Mouse (Mus musculus) Patski (cell line): ENCODE results near the gene Serp1. TPM values are rescaled to one million over a fixed set of nuclear protein-coding genes. Genes with fewer than 3 reads are reported as not detected.

Experiments used
- ATAC-seq: fragments of 100-300 bp; one replicate; pipeline ENCODE4 v1.8.0; 2021
- CTCF ChIA-PET: fragments of 350-600 bp; sonication (Branson Sonifier 250); formaldehyde crosslinking; loops from one replicate; lab custom pipeline; 2022; ENCODE audit warnings: inconsistent platforms; lab: Charles Lee
- POLR2A ChIA-PET: fragments of 350-600 bp; sonication (Branson Sonifier 250); formaldehyde crosslinking; loops from one replicate; lab custom pipeline; 2022; ENCODE audit warnings: antibody characterized with exemption, inconsistent platforms; lab: Charles Lee
- DNase-seq: peaks from one replicate; pipeline ENCODE4 v3.0.0-alpha.2; 2011; ENCODE audit warnings: low read depth, low spot score
- H3K27me3 ChIP-seq: fragments of 371-371 bp; one replicate; pipeline ENCODE4 v1.5.1; 2021
- CTCF ChIP-seq: fragments of 100-300 bp; IDR thresholded peaks from one replicate; pipeline ENCODE4 v1.5.1; 2021
- in situ Hi-C: fragments of 300-500 bp; cut with MboI; formaldehyde crosslinking; loops from 3 replicates; pipeline ENCODE4 v1.11.1; 2018; ENCODE audit warnings: low pct_unique_long_range_greater_than_20kb, mixed read lengths
- polyA plus RNA-seq: library from polyadenylated mRNA; unstranded; gene quantifications from one replicate; pipeline ENCODE4 v1.2.3, GENCODE M21; 2021

Serp1 gene
- polyA plus RNA-seq = 107 TPM

DNA sequence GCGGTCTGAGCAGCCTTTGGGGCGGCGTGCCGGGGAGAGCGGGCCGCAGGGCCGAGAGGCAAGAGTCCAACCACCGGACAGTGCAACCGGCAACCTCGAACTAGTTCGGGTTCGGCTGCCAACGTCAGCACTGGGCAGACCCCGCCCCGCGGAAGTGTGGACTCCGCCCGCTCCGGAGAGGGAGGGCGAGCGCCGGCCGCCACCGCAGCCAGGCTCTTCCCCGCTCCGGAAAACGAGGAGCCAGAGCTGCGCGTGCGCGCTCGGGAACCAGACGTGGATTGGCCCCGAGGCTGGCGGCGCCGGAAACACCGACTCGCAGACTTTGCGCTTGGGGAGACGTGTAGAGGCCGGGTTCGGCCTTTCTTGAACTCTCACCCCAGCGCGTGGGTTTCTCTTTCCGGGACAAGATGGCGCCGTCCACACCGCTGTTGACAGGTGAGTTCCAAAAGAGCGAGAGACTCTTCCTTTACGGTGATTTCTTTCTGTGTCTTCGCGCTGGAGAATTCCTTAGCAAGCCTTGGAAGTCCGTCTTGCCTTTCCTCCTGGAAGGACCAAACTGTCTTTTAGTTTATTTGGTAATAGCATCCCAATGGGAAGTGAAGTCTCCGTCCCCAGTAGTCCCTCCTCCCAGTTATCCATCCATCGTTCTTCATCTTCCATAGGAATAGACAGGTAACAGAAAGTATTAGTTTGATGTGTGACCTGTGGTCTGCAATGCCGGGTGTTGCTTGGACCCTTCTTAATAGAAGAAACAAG lies at the start of gene Serp1, which contains the start of gene Eif2a:
Serp1 (minus strand) TSS at position 241 of the 756 bp plus-strand sequence.
Eif2a (plus strand) TSS at position 170 of the 756 bp plus-strand sequence.
- CTCF ChIA-PET = no interaction called here
- POLR2A ChIA-PET = no interaction called here
- DNase-seq (peak; percentile 99), ATAC-seq (peak; percentile 98)
- no peaks in the 10 kb centered on the region for H3K27me3 ChIP-seq
- no peak for TF ChIP-seq CTCF
- in situ Hi-C loops = no loop called here

DNA sequence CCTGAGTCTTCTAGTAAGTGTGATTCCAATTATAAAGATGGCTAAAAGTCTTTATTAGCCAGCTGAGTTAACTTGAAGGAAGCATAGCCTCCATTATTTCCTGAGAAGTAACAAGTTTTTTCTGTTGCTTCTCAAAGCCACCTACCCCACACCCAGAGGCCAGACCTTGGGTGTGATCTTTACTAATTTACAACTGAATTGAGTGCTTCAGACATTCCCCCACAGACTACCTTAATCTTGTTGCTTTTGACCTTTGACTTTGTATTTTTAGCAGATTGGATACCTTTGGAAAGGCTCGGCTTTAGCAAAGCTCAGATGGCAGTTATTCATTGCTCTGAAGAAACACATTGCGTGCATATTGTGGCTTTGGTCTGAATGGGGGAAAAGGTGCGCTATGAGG lies 45.1 kb upstream of the Serp1 start:
- TF ChIP-seq CTCF = no peak
- no peak for ATAC-seq
- no peak for DNase-seq
- in situ Hi-C loops = no loop called here
- CTCF ChIA-PET = no interaction called here
- no peaks in the 10 kb centered on the region for H3K27me3 ChIP-seq
- POLR2A ChIA-PET = no interaction called here

DNA sequence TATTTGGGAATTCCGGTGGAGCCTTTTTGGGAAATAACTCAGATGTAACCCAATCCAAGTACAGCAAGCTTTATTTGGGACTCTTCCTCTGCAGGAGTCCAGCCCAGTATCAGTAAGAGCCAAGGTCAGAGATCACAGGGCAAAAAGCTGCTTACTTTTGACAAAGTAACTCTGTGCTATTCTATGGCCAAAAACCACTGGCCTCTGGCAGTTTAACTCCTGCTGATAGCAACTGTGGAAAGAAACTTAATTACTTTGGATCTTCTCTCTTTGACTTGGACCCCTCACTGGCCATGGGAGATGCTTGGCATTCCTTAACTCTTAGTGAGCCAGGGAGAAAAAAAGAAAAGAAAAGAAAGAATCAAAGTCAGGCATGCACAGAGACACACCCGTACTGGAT lies 35.7 kb upstream of the Serp1 start:
- no peak for DNase-seq
- ChIA-PET POLR2A (no interaction called here), CTCF (interaction anchor here (1.1 to 1.3 kb wide), 2 partner anchors 13 to 134 kb away, joined by 3 read pairs; no protein-coding TSS in a partner anchor)
- no peaks in the 10 kb centered on the region for H3K27me3 ChIP-seq
- in situ Hi-C loops = no loop called here
- no peak for TF ChIP-seq CTCF
- peak; percentile 91 for ATAC-seq

DNA sequence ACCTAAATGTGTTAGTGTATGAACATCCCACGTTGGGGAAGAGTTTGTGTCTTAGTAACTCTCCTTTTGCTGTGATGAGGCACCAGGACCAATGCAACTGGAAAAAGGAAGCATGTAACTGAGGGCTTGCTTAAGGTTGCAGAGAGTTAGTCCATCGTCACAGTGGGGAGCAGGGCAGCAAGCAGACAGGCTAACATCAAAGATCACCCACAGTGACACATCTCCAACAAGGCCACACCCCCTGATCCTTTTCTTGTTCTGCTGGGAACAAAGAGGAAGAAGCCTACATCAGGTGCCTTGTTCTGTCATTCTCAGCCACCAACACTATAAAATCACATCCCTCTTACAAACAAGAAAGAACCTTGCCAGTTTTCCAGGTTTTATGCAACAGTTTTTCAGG lies 34.2 kb upstream of the Serp1 start:
- ATAC-seq = no peak
- CTCF ChIA-PET = no interaction called here
- TF ChIP-seq CTCF = no peak
- in situ Hi-C loops = no loop called here
- POLR2A ChIA-PET = no interaction called here
- no peaks in the 10 kb centered on the region for H3K27me3 ChIP-seq
- no peak for DNase-seq

DNA sequence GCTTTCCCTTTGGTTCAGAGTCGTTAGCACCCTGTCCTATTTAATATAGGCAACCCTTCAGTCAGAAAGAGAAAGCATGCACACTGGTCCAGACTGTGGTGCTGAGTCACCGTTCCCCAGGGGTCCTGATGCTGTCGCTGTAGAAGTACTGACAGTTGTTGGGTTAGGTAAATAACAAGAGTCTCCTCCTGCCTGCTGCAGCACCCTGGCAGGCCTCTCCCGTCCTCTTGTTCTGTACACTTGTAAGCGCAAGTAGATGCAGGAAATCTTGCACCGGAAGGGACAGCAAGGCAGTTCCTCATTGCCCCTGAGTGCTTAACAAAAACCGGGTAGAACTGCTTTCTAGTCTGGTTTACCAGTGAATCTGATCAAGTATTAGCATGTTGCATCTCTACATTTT lies 31.0 kb upstream of the Serp1 start:
- CTCF ChIA-PET = interaction anchor here (1.3 kb wide), 1 partner anchor 15 kb away, joined by 4 read pairs; no protein-coding TSS in a partner anchor
- H3K27me3 ChIP-seq = no peaks in the 10 kb centered on the region
- in situ Hi-C loops = no loop called here
- ATAC-seq (no peak), DNase-seq (no peak)
- POLR2A ChIA-PET = no interaction called here
- TF ChIP-seq CTCF = no peak

DNA sequence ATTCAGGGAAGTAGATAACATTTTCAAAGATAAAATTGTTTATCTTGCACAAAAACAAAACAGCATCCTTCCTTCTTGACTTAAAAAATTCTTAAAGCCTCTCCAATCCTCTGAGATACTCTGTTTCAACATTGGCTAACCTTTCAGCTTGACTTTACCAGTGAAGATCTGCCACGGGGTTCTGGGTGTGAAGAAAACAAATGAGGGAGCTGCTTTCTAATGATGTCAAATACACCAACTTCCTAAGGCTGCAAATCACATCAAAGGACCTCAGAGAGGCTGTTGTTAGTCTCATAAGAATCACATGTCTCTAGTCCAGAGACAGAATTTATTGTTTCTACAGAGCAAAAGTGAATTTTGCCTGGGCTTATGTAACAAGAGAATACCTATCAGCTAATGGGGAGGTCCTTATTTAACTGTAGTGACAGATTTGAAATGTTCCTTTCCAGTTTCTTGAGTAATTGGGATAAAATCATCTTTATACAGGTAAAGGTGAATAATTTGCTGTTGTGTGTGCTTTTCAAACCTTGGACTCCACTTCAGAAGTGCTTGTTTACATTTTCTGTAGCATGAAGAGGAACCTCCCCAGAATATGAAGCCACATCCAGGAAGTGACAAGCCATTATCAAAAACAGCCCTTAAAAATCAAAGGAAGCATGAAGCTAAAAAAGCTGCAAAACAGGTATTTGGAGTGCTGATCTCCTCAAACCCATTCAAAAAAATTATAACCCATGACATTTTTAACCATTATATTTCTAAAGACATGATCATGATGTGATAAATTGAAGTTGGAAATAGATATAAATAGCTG lies 26.5 kb upstream of the Serp1 start:
- no peak for ATAC-seq

DNA sequence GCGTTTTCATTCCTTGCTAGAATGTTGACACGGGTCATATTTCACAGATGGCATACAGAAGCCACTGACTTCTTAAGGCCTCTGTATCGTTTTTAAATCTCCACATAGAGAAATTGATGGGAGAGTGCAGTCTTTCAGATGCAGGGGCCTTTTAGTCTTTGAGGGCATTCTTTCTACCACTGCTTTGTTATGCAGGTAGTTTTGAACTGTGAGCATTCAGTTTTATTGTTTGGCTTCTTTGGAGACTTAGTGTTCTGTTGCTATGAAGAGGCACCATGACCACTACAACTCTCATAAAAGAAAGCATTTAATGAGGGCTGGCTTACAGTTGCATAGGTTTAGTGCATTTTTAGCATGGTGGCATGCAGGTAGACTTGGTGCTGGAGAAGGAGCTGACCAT lies 10.9 kb upstream of the Serp1 start:
- DNase-seq (no peak), ATAC-seq (no peak)
- CTCF ChIA-PET = interaction anchor here (0.7 kb wide), 1 partner anchor 29 kb away, joined by 3 read pairs; no protein-coding TSS in a partner anchor
- TF ChIP-seq CTCF = no peak
- POLR2A ChIA-PET = no interaction called here
- in situ Hi-C loops = no loop called here
- no peaks in the 10 kb centered on the region for H3K27me3 ChIP-seq

More for the DNA sequence above, 26.5 kb upstream of the Serp1 start:
- ChIA-PET CTCF (interaction anchor here (0.8 to 1.0 kb wide), 2 partner anchors 14 to 18 kb away, joined by 3 read pairs; no protein-coding TSS in a partner anchor), POLR2A (interaction anchor here (0.6 kb wide), 1 partner anchor 8 kb away, joined by 4 read pairs; no protein-coding TSS in a partner anchor)
- no peaks in the 10 kb centered on the region for H3K27me3 ChIP-seq
- no peak for TF ChIP-seq CTCF
- no peak for DNase-seq
- in situ Hi-C loops = no loop called here

DNA sequence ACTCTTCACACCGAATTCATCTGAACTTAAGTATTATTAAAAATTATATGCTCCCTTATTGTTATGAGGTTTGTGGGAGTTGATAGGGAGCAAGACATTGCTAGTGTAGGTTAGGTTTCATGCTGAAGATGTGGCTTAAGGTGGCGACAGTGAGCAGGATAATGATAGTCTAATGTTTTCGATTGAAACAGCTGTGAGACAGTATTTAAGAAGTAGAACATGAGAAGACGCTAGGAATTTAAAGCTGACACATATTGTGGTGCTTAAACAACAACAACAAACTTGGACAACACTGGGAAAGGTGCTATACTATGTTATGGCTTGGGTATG lies 681 bp upstream of the Serp1 start:
- CTCF ChIA-PET = no interaction called here
- POLR2A ChIA-PET = no interaction called here
- DNase-seq = no peak
- in situ Hi-C loops = no loop called here
- no peak for ATAC-seq
- peak; percentile 60 for TF ChIP-seq CTCF
- no peaks in the 10 kb centered on the region for H3K27me3 ChIP-seq

DNA sequence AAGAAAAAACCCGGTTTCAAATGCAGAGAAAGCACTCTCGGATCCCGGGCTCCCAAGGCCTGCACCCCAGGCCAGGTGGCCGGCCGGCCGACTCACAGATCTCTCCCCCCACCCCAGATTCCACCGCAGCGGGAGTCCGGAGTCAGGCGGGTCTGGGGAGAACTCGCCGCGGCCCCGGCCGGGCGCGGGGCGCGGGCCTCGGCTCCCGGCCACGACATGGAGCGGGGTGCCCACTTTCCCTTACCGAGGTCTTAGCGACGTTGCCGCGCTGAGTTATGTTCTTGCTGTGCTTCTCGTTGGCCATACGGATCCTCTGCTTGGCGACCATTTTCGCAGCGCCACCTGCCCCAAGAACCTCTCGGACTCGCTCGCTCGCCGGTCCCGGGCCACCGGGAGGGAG lies 526 bp downstream of the Serp1 start:
- DNase-seq (no peak), ATAC-seq (peak; percentile 37)
- no peak for TF ChIP-seq CTCF
- in situ Hi-C loops = no loop called here
- POLR2A ChIA-PET = no interaction called here
- CTCF ChIA-PET = no interaction called here
- no peaks in the 10 kb centered on the region for H3K27me3 ChIP-seq

DNA sequence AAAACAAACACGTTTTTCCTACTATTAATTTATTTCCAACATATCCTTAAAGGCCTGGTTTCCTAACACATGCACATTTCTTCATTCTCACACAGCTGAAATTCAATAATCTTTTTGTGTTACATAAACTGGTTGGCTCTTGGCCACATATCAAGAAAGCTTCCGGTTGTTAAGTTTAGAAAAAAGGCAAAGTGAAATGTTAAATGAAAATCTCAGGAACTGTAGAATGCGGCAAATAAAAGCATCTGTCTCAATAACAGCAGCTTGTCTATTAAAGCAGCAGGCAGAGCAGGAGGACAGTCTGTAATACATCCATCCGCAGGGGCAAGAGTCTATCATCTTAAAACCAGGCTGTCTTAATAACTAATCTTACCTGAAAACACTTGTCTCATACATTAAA lies 1.4 kb downstream of the Serp1 start:
- H3K27me3 ChIP-seq = no peaks in the 10 kb centered on the region
- no peak for TF ChIP-seq CTCF
- DNase-seq (no peak), ATAC-seq (no peak)
- ChIA-PET POLR2A (interaction anchor here (0.7 to 1.6 kb wide), 2 partner anchors 52 to 71 kb away, joined by 3 to 4 read pairs; partner anchors contain the start of gene Selenot), CTCF (interaction anchor here (1.6 to 1.7 kb wide), 2 partner anchors 20 to 366 kb away, joined by 3 to 5 read pairs; no protein-coding TSS in a partner anchor)
- in situ Hi-C loops = no loop called here
